Mouse (Mus musculus): ENCODE measurements around the gene Zfp428.

DNA sequence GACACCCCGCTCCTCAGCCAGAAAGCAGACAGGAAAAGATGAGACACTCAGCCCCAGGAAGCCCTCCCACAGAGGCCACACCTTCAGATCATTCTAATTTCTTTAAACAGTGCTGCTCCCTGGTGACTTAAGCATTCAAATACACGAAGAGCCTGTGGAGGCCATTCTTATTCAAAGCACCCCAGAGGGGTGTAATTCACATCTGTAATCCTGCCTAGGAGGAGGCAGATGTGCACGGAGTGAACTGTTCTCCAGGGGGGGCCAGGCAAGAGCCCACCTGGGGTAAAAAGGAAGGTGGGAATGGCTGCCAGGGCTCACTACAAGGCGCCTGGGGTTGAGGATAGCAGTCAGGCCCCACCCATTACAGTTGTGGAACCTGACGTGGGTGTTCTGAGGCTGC lies 10.3 kb downstream of the Zfp428 start:
- TF ChIP-seq CTCF (IDR thresholded peaks at IDR 0.05; ENCODE audit: extremely low read depth, insufficient read length, insufficient replicate concordance, low read depth, low read length) (no peak), POLR2A (IDR thresholded peaks at IDR 0.05; ENCODE audit: low read depth, low read length) (no peak)
